Mouse (Mus musculus): ENCODE data around the gene Gm17509.

Gm17509 gene

GRCm38 (mm10) chr13:117220501-117221321 is at the start of gene Gm17509:
Gene Gm17509 (minus strand): TSS chr13:117221075.
- DNase-seq, result peak; percentile 83

DNA sequence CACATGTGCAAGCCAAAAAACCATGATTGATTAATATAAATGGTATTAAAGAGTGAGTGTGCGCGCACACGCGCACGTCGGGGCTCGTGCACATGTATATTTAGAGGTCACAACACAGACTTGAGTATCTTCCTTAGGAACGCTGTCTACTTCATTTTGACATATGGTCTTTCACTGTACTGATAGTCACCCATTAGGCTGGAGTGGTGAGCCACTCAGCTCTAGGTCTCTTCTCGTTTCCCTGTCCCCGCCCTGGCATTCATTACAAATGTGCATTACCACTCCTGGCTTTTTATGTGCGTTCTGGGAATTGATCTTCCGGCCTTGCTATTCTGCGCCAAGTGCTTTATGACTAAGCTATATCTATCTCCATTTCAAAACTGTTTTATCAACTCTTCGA is 47.1 kb upstream of the Gm17509 start:
- no peak for DNase-seq

- DNase-seq, result no peak
Observed at GRCm38 (mm10) chr13:117266156-117266555, 45.3 kb upstream of the Gm17509 start.

GRCm38 (mm10) chr13:117260704-117261103 is 39.8 kb upstream of the Gm17509 start:
- no peak for DNase-seq

DNA sequence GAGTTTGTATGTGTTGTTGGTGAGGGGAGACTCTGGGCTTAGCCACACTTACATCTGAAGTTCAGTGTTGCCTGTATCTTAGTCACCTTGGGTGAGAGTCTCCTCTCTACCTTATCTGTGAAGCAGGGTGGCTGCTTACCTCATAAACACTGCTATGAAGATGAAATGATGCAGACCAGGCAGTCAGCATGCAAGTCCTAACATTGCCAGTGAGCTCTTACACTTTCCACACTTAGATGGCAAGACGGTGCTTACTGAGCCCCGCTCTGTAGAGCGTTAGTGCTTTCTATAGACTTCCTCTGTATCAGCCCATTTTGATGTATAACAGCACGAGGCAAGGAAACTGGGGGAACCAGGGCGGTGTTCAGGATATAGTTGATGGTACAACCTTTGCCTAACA is 21.7 kb upstream of the Gm17509 start:
- no peak for DNase-seq

GRCm38 (mm10) chr13:117242063-117242462 is 21.2 kb upstream of the Gm17509 start:
- no peak for DNase-seq

DNA sequence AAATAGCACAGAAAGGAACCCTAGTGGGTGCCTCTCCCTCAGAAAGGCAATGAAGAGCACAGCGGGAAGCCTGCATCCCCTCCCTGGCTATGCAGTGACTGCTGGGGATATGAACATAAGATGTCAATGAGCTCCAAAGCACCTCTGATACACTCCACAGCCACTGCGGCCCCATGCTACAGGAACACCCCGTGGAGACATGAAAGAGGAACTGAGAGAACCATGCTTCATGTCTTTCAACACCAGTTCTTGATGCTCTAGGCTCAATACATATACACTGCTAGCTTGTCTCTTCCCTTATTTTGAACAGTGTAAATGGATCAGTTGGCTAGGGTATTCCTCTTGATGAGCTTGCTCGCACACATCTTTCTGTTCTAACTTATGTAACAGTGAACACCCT is 16.2 kb upstream of the Gm17509 start:
- DNase-seq, result no peak

- DNase-seq, result peak; percentile 81
Observed at GRCm38 (mm10) chr13:117235530-117236212, 14.8 kb upstream of the Gm17509 start.

DNA sequence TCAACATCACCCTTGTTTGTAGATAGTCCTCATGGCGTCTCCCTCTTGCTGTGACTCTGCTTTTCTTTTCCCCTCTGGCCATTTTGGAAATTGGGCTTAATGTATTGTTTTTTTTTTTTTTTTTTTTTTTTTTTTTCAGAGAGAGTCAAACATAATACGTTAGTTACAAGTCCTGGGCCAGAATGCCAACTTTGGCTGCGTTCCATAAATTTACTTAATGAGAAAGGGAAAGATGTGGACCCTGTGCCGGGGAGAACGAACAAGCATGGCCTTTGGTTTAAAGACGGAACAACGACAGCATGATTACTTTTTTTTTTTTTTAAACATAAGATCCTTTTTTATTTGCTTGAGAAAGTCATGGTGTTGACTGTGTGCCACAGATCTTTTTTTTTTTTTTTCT is 13.6 kb upstream of the Gm17509 start:
- DNase-seq, result no peak

DNA sequence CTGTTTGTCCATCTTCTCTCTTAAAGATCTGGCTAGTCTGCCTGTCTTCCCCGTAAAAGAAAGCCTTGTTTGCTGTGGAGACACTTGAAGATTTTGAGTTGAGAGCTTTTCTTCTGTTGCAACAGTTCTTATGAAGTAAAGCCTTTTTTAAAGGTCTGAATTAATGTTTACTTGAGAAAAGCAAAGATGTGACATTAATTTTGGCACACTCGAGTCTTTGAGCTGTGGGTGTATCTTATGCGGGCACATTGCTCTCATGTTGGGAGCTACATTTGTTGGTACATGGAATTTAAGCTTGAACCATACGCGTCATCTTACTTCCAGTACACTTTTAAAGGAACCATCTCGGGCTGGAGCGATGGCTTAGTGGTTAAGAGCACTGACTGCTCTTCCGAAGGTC is 12.9 kb upstream of the Gm17509 start:
- DNase-seq, result no peak

DNA sequence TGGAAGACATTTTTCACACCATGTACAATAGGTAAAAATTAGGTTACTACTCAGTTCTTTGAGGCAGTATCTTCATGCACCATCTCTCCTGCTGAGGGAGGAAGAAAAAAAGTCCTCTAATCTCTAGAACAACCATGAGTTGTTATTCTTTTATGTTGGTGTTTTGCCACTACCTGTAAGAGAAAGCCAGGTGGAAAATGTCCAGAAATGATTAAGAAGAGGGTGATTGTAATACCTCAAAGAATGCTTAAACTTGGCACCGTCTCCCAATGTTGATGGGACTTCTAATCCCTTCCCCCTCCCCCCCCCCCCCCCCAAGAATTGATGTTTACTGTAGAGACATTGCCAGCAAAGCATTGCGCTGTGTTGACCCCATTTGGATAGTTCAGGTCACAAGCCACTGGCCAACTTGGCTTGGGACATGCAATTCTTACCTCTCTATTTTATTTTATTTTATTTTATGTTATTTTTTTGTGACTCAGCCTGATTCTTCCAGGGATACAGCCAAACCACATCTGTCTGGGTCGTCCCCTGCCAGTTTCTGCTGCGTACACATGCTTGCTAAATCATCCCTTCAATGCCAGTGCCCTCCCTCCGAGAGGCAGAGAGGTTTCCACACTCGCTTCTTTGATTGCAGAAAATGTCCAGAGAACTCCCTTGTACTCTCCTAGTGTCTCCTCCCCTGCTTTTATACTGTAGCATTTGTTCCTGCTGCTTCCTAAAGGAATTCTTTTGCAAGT is 9.7 kb upstream of the Gm17509 start:
- no peak for DNase-seq

- peak; percentile 58 for DNase-seq
Observed at GRCm38 (mm10) chr13:117225561-117225960, 4.7 kb upstream of the Gm17509 start.

DNA sequence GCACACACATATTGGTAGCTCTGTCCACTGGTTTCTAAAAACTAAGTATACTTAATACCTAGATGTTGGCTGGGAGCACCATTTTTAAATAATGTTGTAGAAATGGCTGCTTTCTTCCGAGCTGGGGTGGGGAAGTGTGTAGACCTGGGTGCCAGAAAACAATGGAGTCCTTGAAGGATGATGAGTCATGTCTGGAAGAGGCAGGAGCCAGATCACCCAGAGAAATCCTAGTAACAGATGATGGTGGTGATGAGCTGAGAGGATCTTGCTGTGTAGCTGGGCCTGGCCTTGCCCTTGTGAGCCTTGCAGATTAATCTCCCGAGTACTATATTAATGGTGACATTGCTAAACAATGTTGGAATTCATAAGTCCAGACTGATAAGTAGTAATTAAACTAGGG is 4.0 kb upstream of the Gm17509 start:
- no peak for DNase-seq

GRCm38 (mm10) chr13:117223125-117223524 is 2.2 kb upstream of the Gm17509 start:
- no peak for DNase-seq

DNA sequence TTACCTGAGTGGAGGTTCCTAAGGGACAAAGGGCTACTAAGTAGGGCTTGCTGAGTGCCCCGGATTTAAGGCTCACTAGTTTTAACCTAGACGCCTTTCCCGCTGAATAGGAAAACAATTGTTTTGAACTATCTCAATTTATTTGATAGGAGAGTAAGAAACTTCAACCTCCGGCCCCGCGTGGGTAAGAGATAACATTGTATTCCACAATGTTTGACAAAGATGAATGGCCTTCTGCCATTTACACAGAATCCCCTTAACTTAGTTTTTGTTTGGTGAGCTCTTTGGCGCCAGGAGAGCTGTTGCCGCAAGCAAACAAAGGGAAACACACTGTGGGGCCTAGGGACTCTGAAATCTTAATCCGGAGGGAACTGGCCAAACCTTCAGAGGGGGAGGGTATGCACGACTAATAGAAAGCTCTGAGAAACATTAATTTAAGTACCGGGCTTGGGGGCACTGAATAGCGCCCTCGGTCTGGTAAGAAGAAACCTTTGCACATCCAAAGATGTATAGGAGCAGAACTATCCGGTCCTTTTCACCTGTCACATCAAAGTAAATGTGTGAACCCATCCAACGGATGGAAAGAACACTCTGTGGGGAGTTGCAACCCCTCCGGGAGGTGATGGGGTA is 889 bp downstream of the Gm17509 start:
- DNase-seq, result no peak

GRCm38 (mm10) chr13:117218092-117218491 is 2.8 kb downstream of the Gm17509 start:
- DNase-seq, result no peak

DNA sequence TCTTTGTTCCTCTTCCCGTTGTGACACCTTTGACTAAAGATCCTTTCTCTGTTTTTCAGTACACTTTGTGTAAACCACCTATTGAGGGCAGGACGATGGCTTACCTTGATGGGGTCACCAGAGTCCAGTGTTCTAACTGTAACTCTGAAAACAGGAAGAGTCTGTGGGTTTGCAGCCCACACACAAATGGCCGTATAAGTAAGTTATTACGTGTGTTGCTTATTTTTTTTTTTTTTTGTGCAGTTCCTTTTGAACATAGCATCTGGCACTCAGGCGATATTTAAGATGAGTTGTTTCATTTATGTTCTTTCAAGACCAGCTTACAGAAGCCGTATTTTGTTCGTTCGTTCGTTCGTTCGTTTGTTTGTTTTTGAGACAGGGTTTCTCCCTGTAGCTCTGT is 3.3 kb downstream of the Gm17509 start:
- DNase-seq, result no peak

DNA sequence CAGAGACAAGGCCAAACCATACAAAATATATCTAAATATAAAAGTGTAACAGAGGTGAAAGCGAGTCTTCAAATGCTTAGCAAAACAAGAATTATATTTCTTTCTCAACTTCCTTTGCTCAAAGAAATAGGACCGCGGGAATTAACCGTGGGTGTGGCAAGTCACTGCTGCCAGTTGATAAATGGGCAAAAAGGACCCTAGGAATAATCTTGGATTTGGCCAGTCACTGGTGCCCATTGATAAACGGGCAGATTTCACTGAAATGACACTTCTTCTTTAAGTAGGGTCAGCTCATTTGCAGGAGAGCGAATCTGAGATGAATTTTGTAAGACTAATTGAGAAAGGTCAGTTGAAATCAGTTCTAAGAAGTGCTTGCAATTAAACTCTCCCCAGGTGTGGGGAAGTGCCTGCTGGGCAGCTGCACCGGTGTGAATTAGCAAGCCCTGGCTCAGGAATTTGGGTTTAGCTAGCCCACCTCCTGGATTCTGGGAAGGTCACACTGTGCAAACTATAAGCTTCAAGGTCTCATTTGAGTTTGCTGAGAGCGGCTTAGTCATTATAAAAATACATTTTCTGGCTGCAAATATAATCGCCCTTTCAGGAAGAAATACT is 4.0 kb downstream of the Gm17509 start:
- no peak for DNase-seq

DNA sequence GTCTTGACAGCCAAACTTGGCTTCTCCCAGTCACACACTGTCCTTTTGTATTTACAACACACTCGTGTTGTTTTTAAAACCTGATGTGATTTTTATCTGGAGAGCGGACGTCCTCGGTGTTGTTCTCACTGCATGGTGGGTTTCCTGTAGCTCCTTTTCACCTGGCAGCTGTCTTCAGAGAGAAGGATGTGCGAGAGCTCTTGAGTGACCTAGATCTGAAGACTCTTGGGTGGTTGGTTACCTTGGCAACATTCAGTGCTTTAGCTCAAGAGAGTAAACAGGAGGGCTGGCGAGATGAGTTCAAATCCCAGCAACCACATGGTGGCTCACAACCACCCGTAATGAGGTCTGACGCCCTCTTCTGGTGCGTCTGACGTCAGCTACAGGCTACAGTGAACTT is 4.7 kb downstream of the Gm17509 start:
- DNase-seq, result no peak

- DNase-seq, result no peak
Observed at GRCm38 (mm10) chr13:117215481-117215880, 5.4 kb downstream of the Gm17509 start.

- DNase-seq, result no peak
Observed at GRCm38 (mm10) chr13:117211386-117211875, 9.4 kb downstream of the Gm17509 start.

GRCm38 (mm10) chr13:117208236-117208635 is 12.6 kb downstream of the Gm17509 start, which contains the start of gene Emb:
Gene Emb (plus strand): TSS chr13:117208536.
- no peak for DNase-seq

DNA sequence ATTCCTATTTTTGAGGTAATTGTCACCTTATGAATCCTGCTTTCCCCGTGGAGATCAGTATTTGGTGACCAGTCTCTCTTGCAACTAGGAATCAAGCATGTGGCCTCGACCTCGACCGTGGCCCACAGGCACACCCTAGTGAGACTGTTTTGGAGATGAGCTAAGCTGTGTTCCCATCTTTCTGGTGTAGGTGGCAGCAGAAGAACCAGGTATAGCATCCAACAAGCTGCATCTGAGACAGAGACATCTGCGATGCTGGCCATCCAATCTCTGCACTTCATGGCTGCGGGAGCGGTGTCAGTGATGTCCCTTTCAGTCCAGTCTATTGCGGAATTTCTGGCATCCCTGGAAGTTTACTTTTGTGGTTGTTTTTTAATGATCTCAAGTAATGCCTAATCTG is 14.8 kb downstream of the Gm17509 start:
- DNase-seq, result no peak

Measured in cerebellum, adult 9-10 months (tissue).